Mouse (Mus musculus) cerebellum, adult 2 months (tissue): ENCODE results near the gene Sbf1.

Experiments used
- CTCF ChIP-seq: fragments of 200-500 bp; IDR thresholded peaks from 2 replicates; pipeline ENCODE4 v1.5.1; 2011; ENCODE audit warnings: low read depth, mild to moderate bottlenecking, control low read depth, low read length, moderate library complexity, borderline replicate concordance; ENCODE audit not compliant: insufficient read depth
- POLR2A ChIP-seq: fragments of 200-500 bp; IDR thresholded peaks from 2 replicates; pipeline ENCODE4 v1.6.1; 2011; ENCODE audit warnings: low read length, control low read depth, borderline replicate concordance; ENCODE audit not compliant: insufficient read depth

DNA sequence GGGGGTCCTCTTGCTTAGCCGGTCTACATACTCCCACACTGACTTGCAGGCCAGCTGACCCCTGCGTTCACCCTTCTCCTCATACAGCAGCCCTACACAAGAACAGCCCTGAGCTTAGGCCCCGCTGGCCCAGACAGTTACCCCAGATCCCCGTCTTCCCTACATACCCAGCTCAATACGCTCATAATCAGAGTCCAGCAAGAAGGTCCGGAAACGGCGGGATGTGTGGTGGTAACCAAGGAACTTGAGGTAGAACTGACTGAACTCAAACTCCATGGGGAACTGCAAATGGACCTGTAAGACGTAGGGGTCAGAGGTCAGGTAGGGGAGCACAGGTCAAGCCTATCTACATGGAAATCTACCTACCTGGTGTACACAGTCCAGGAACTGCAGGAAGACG lies 21.3 kb downstream of the Sbf1 start:
- TF ChIP-seq POLR2A (no peak), CTCF (no peak)
